Mouse (Mus musculus) forebrain, embryonic 13.5 days (tissue): ENCODE measurements around the gene Rab25. TPM values are rescaled to one million over a fixed set of nuclear protein-coding genes. Genes with fewer than 3 reads are reported as not detected.

Source experiments
- ATAC-seq: fragments of 200-750 bp; cut with Nextera tagmentation; 2 replicates; pipeline ENCODE4 v1.8.0; 2017
- H3K27ac ChIP-seq: fragments of 300-500 bp; sonication (generic); 2 replicates; pipeline ENCODE4 v1.5.1; 2015; ENCODE audit warnings: inconsistent platforms, mild to moderate bottlenecking, moderate library complexity
- H3K27me3 ChIP-seq: fragments of 300-500 bp; sonication (generic); 2 replicates; pipeline ENCODE4 v1.6.1; 2015; ENCODE audit warnings: mild to moderate bottlenecking, inconsistent platforms
- H3K36me3 ChIP-seq: fragments of 300-500 bp; sonication (generic); 2 replicates; pipeline ENCODE4 v1.6.1; 2015; ENCODE audit warnings: mild to moderate bottlenecking, inconsistent platforms; ENCODE audit not compliant: poor library complexity, severe bottlenecking
- H3K4me1 ChIP-seq: fragments of 300-500 bp; sonication (generic); 2 replicates; pipeline ENCODE4 v1.6.1; 2015; ENCODE audit warnings: inconsistent platforms
- H3K4me2 ChIP-seq: fragments of 300-500 bp; sonication (generic); 2 replicates; pipeline ENCODE4 v1.6.1; 2015; ENCODE audit warnings: inconsistent platforms, mild to moderate bottlenecking, moderate library complexity
- H3K4me3 ChIP-seq: fragments of 300-500 bp; sonication (generic); 2 replicates; pipeline ENCODE4 v1.5.1; 2015; ENCODE audit warnings: mild to moderate bottlenecking, inconsistent platforms
- H3K9ac ChIP-seq: fragments of 300-500 bp; sonication (generic); 2 replicates; pipeline ENCODE4 v1.6.1; 2015; ENCODE audit warnings: mild to moderate bottlenecking, inconsistent platforms
- H3K9me3 ChIP-seq: fragments of 300-500 bp; sonication (generic); replicated peaks from 2 replicates; pipeline ENCODE4 v1.6.1; 2016; ENCODE audit warnings: inconsistent platforms
- WGBS: fragments of 180-500 bp; shearing (Covaris S2); methylation state at CpG from one replicate; pipeline ENCODE4 v1.1.7; 2015; 5-methylcytosine and 5-hydroxymethylcytosine counted together
- polyA plus RNA-seq: library from polyadenylated mRNA; unstranded; fragments of >200 nt; fragmentation: Nextera tagmentation; extraction: Ambion mirVana; gene quantifications from 2 replicates; pipeline ENCODE4 v1.2.1, GENCODE M21; 2015

The Rab25 gene
- polyA plus RNA-seq, 1 experiment from 2014 or later: not detected

DNA sequence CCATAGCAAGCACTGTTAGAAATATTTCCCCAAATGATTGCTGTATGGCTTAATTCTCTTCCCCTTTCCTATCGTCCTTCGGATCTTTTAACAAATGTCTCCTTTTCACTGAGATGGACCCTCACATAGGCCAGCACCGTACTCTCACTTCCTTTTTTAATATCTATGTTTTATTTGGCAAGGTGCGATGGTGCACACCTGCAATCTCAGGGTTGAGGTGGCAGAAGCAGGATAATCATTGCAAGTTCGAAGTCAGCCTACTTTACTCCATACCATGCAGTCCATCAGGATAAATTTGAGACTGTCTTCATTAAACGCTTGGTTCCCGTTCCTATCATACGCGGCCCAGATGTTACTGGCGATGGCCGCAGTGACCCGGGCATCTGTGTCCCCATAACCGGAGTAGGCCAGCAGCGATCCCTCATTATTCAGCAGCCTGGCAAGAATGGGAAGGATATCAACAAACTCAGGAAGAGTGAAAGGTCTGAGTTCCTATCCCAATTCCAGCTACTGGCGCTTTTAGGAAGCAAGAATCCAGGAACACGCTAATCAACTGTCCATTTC, 4.1 kb upstream of the Rab25 start:
- ATAC-seq: no peak
- Histone ChIP-seq H3K4me2 (peak overlapping the region; percentile 74), H3K9ac (peak overlapping the region; percentile 93), H3K36me3 (peaks cover 20% of the 10 kb centered on the region), H3K4me1 (peaks cover 32% of the 10 kb centered on the region), H3K27me3 (no peaks in the 10 kb centered on the region), H3K4me3 (peak overlapping the region; percentile 85), H3K9me3 (no peaks in the 10 kb centered on the region), H3K27ac (peak overlapping the region; percentile 95)
- WGBS: 26% methylated on average over 16 of the region's 16 CpGs

DNA sequence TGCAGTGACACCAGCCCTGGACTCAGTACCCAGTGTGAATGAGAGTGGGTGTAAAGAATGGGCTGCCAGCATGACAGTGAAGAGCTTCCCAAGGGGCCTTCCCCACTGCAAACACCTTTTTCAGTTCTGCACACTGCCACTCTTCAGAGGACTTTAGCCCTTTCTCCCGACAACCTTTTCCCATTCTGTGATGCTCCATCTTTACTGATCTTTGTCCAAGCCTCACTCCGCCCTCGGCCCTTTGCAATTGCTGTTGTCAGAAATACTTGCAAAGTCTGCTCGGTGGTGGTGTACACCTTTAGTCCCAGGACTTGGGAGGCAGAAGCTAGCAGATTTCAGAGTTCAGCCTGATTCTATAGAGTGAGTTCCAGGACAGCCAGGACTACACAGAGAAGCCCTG, 3.5 kb upstream of the Rab25 start:
- H3K36me3 ChIP-seq: peaks cover 14% of the 10 kb centered on the region
- no peaks in the 10 kb centered on the region for H3K27me3 ChIP-seq
- peak overlapping the region; percentile 93 for H3K9ac ChIP-seq
- peak overlapping the region; percentile 74 for H3K4me2 ChIP-seq
- H3K4me3 ChIP-seq: peak overlapping the region; percentile 85; the same call in 1 of the 2 replicates
- no peak overlapping the region for H3K27ac ChIP-seq
- no peak for ATAC-seq
- H3K9me3 ChIP-seq: no peaks in the 10 kb centered on the region
- H3K4me1 ChIP-seq: peaks cover 32% of the 10 kb centered on the region
- whole genome bisulfite sequencing: 83% methylated on average over 4 of the region's 4 CpGs

DNA sequence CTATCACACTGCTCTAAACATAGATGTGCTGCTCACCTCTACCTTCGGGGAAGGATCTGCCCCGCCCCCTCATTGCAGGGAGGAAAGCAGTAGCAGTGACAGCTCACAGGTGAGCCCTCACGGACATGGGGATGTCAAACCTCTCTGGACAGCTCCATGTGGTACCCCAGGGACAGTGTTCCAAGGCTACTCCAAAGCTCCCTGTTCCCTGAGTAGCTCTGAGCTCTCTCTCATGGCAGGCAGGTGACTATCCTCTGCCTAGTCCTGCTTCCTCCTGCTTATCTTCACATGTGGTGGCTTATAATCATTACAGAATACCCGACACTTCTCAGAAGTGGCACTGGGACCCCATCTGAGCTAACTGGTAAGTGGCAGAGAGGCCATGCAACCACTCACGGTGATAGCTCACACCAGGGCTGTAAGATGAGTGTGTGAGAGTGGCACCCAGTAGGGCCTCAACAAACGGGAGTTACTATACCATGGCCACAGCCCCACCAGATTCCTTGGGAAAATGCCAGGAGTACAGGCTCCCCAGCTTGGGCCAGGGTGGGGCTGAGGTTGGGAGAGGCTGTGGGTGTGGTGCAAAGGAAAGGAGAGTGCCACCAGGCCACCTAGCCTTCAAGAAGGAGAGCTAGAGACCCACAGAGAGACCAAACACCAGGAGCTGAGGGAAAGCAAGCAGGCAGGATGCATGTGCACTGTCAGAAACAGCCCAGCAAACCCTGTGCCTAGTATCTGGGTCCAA, 1.3 kb downstream of the Rab25 start:
- Histone ChIP-seq H3K27ac (no peak overlapping the region), H3K9ac (no peak overlapping the region), H3K27me3 (no peaks in the 10 kb centered on the region), H3K4me2 (no peak overlapping the region), H3K36me3 (no peaks in the 10 kb centered on the region), H3K4me1 (peaks cover 21% of the 10 kb centered on the region), H3K4me3 (no peak overlapping the region), H3K9me3 (no peaks in the 10 kb centered on the region)
- WGBS: 72% methylated on average over 6 of the region's 6 CpGs
- ATAC-seq: no peak

DNA sequence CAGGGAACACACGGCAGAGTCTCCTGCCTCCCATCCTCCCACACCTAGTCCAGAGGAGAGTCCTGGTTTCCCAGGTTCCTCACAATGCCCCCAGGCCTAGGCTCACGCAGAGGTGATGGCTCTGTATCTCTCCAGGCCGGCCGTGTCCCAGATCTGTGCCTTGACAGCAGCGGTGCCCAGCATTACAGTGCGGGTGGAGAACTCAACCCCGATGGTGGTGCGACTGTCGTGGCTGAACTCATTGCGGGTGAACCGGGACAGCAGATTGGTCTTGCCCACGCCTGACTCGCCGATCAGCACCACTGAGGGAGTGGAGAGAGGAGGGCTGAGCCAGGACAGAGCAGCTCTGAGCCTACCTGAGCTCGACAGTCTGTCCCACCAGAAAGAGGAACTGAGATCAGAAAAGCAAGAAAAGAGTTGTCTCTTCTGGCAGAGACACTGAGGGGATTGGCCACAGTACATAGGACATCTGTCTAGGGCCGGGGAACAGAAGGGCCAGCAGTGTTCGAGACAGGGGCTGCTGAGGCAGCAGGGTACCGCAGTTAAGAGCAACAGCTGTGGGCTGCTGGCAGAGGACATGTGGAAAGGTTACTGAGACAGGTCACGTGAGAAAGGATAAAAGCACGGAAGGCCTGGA, 3.0 kb downstream of the Rab25 start:
- Histone ChIP-seq H3K9me3 (no peaks in the 10 kb centered on the region), H3K36me3 (peaks cover 13% of the 10 kb centered on the region), H3K9ac (peak overlapping the region; percentile 18; the same call in 1 of the 2 replicates), H3K27ac (no peak overlapping the region), H3K4me1 (peaks cover 31% of the 10 kb centered on the region), H3K27me3 (no peaks in the 10 kb centered on the region), H3K4me3 (no peak overlapping the region), H3K4me2 (no peak overlapping the region)
- ATAC-seq: no peak
- 71% methylated on average over 20 of the region's 20 CpGs for WGBS

DNA sequence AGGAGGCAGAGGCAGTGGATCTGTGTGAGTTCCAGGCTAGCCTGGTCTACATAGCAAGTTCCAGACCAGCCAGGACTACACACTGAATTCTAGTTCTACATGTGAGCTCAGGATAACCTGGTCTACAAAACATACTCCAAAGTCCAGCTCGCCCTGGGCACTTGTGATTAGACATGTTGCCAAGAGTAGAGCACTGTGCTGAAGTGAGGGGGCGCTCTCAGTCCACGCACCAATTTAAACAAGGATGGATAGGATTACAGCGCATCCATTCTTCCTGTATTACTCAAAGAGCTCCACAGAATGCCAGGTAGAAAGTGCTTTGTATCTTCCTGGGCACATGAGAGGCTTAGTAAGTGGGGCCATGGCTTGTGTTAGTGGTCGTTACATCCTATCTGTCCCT, 3.6 kb downstream of the Rab25 start:
- no peak for ATAC-seq
- WGBS: 34% methylated on average over 5 of the region's 5 CpGs
- Histone ChIP-seq H3K27me3 (no peaks in the 10 kb centered on the region), H3K4me2 (no peak overlapping the region), H3K4me3 (no peak overlapping the region), H3K4me1 (peaks cover 36% of the 10 kb centered on the region), H3K27ac (no peak overlapping the region), H3K9ac (peak overlapping the region; percentile 18; the same call in 1 of the 2 replicates), H3K36me3 (peaks cover 17% of the 10 kb centered on the region), H3K9me3 (no peaks in the 10 kb centered on the region)

DNA sequence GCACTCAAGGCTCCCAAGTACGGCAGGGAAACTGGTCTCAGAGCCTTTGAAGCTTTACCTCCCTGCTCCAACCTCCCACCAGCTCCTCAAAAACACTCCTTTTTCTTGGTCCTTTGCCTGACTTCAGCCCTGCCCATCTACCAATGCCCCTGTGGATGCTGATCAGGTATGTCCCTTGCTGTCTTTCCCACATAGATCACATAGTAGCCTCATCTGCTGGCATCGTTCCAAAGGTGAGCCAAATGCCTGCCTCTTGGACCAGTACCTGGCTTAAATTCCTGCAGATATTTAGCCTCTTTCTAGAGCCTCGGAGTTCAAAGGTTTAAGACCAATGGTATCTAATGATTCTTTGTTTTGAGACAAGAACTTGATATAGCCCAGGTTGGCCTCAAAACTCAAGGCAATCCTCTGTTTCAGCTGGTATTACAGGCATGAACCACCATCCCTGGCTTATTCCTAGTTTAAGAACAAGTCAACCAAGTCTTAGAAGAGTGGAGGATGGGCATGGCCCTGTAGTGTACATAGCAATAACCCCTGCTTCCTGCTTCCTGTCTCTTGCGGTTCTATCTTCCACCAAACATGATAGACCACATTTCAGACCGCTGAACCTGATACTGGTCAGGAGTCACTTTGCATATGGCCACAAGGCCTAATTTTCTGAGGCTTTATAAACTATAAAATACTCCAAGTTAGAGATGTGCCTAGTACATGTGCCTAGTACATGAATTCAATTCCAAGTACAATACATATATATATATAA, 4.3 kb downstream of the Rab25 start:
- no peaks in the 10 kb centered on the region for H3K9me3 ChIP-seq
- H3K27ac ChIP-seq: no peak overlapping the region
- H3K4me1 ChIP-seq: peaks cover 41% of the 10 kb centered on the region
- no peak overlapping the region for H3K4me3 ChIP-seq
- H3K27me3 ChIP-seq: no peaks in the 10 kb centered on the region
- WGBS: 79% methylated on average over 5 of the region's 5 CpGs
- peaks cover 21% of the 10 kb centered on the region for H3K36me3 ChIP-seq
- H3K4me2 ChIP-seq: no peak overlapping the region
- H3K9ac ChIP-seq: no peak overlapping the region
- ATAC-seq: no peak

DNA sequence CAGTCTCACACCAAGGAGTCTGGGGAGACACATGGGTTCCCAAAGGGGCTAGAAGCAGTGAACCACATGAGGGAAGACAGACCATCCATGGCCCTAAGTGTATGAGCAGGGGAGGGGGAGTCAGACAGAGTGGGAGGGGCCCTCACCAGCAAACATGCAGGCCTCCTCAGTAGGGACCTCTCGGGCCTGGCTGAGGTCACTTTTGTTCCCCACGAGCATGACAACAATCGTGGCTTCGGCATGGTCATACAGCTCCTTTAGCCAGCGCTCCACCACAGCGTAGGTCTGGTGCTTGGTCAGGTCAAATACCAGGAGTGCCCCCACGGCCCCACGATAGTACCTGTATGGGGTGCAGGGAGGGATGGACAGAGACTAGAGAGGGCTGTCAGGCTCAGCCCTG, 4.9 kb downstream of the Rab25 start:
- 83% methylated on average over 8 of the region's 8 CpGs for WGBS
- peaks cover 47% of the 10 kb centered on the region for H3K4me1 ChIP-seq
- H3K9ac ChIP-seq: no peak overlapping the region
- H3K27me3 ChIP-seq: no peaks in the 10 kb centered on the region
- H3K36me3 ChIP-seq: peaks cover 27% of the 10 kb centered on the region
- H3K4me2 ChIP-seq: no peak overlapping the region
- H3K27ac ChIP-seq: no peak overlapping the region; the same call in 1 of the 2 replicates
- H3K4me3 ChIP-seq: no peak overlapping the region
- H3K9me3 ChIP-seq: no peaks in the 10 kb centered on the region
- no peak for ATAC-seq

DNA sequence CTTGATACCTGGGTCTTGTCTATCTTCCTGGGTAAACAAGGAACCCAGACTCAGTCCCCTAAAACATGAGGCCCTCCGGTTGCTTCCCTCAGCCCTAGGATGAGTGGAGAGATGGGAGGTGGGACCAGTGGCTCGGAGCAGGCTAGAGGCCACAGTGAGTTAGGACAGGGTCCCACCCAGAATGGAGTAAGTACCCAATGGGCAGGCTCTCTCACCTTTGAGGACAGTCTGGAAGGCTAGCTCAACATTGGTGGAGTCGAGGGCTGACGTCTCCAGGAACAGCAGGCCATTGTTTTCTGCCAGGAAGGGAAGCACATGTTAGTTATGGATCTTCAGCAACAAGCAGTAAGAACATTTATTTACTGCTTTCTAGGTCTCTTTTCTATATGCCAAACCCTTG, 5.6 kb downstream of the Rab25 start:
- Histone ChIP-seq H3K27ac (peak overlapping the region; percentile 80), H3K27me3 (no peaks in the 10 kb centered on the region), H3K9me3 (no peaks in the 10 kb centered on the region), H3K4me1 (peaks cover 54% of the 10 kb centered on the region), H3K9ac (no peak overlapping the region), H3K36me3 (peaks cover 34% of the 10 kb centered on the region), H3K4me2 (0 out of 2 replicates have a peak overlapping the region, but pooled peaks have one; percentile 7), H3K4me3 (no peak overlapping the region)
- no peak for ATAC-seq
- 83% methylated on average over 4 of the region's 4 CpGs for WGBS

DNA sequence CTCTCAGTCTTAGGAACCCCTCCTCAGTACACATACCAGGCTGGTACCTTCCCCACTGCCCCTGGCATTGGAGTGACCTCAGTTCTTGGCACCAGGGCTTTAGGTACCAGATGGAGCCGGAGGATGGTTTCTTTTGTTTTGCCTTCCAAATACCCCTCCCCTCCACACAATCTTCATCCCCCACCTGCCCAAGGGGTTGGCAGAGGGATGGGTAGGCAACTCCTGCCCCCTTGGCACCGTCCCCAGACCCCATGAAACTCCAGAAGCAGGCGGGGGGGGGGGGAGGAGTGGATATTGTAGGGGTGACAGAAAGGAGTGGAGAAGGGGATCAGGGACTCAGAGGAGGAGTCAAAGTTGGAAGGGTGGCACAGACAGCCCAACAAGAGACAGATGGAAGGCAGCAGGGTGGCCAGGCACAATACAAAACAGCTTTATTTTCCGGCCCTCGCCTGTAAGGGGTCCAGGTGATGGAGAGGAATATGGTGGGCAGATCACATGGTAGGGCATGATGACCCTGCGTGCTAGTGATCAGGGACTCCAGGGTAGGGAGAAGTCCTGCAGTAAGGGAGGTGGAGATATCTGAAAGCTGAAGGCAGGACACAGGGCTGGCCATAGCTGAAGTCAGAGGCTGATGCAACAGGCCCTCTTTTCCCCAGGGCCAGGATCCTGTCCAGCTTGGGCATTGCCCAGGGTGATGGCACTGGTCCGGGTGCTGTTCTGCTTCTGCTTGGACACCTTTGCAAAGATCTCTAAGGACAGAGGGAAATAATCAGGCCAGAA, 6.3 kb downstream of the Rab25 start:
- Histone ChIP-seq H3K9me3 (no peaks in the 10 kb centered on the region), H3K27me3 (no peaks in the 10 kb centered on the region), H3K9ac (no peak overlapping the region), H3K27ac (peak overlapping the region; percentile 80), H3K4me2 (peak overlapping the region; percentile 9; the same call in 1 of the 2 replicates), H3K36me3 (peaks cover 41% of the 10 kb centered on the region), H3K4me3 (no peak overlapping the region), H3K4me1 (peaks cover 61% of the 10 kb centered on the region)
- 63% methylated on average over 7 of the region's 7 CpGs for WGBS
- peak; percentile 50 for ATAC-seq

DNA sequence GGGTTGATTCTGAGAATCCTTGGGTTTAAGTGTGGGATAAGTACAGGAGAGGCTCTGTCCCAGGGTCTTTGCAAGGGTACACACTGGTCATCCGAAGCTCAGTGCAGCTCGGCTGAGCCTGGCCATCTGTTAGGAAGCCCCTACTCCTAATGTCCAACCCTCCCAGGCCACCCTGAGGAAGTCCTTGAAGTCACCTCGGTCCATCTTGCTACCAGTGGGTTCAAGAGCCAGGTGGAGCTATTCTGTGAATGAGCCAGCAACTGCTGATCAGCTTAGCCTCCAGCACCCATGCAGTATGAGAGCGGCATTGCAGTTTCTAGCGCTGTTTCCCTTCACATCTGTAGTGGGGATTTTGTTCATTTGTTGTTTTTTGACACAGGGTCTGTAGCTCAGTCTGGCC, 8.0 kb downstream of the Rab25 start:
- Histone ChIP-seq H3K4me2 (peak overlapping the region; percentile 27), H3K9ac (peak overlapping the region; percentile 58), H3K4me3 (peak overlapping the region; percentile 3; the same call in 1 of the 2 replicates), H3K4me1 (peaks cover 78% of the 10 kb centered on the region), H3K36me3 (peaks cover 55% of the 10 kb centered on the region), H3K27ac (peak overlapping the region; percentile 80), H3K9me3 (no peaks in the 10 kb centered on the region), H3K27me3 (no peaks in the 10 kb centered on the region)
- 57% methylated on average over 5 of the region's 5 CpGs for WGBS
- ATAC-seq: no peak

DNA sequence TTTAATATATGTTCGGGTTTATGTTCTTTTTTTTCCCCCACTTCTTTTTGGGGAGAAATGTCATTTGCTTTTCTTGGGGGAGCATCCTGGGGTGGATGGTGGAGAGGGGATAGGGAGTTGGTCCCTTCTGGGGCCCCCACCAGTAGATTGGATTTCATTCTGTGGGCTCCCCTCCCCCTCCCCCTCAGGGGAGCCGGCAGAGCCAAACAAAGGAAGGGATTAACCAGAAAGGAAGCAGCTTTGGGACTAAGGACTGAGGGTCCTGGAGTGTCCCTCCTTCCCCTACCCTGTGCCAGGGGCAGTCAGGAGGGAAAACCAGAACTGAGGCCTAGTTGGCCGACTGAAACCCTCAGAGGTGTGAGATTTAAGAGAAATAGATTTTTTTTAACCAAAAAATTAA, 8.7 kb downstream of the Rab25 start:
- Histone ChIP-seq H3K4me1 (peaks cover 85% of the 10 kb centered on the region), H3K36me3 (peaks cover 60% of the 10 kb centered on the region), H3K4me3 (peak overlapping the region; percentile 9; the same call in 1 of the 2 replicates), H3K9me3 (no peaks in the 10 kb centered on the region), H3K27me3 (no peaks in the 10 kb centered on the region), H3K9ac (peak overlapping the region; percentile 54), H3K27ac (peak overlapping the region; percentile 70), H3K4me2 (peak overlapping the region; percentile 41)
- no peak; the same call in 1 of the 2 replicates for ATAC-seq
- 0% methylated on average over 3 of the region's 3 CpGs for WGBS
